Mouse (Mus musculus): Measurements from ENCODE around the gene Prkar2b. TPM values are rescaled to one million over a fixed set of nuclear protein-coding genes. Genes with fewer than 3 reads are reported as not detected.

Prkar2b gene
- polyA plus RNA-seq, 1 experiment from 2014 or later: 38.1 TPM

Other genes starting within 250 kb of the Prkar2b start
- 124 and 131 TPM in 2 replicates for gene Hbp1, start 110.8 kb downstream of the Prkar2b start, polyA plus RNA-seq (2015; fragmentation: Nextera tagmentation; extraction: Ambion mirVana)
- 2.3 and 2.6 TPM in 2 replicates for gene Pik3cg, start 147.4 kb upstream of the Prkar2b start, polyA plus RNA-seq (2015; fragmentation: Nextera tagmentation; extraction: Ambion mirVana)